Mouse (Mus musculus): ENCODE measurements around the gene Arl11. TPM values are rescaled to one million over a fixed set of nuclear protein-coding genes. Genes with fewer than 3 reads are reported as not detected.

The Arl11 gene
- 10 to 100 TPM in 18 of 26 experiments, 1 to 10 TPM in 8; 3.0 to 48.9 (median 12.6) TPM for total RNA-seq (2018; cell fraction: chromatin; rRNA removed)
- 100 to 1,000 TPM in 9 of 26 experiments, 10 to 100 TPM in 17; 34.1 to 147 (median 86.6) TPM for total RNA-seq (2018; cell fraction: cytosol; rRNA removed)
- total RNA-seq (2018; cell fraction: nucleus; rRNA removed): 10 to 100 TPM in 24 of 26 experiments, 1 to 10 TPM in 2; 7.7 to 77.4 (median 28.5) TPM
- polyA plus RNA-seq (2018): 105 to 134 TPM (median 133 TPM) in 3 replicates

GRCm38 (mm10) chr14:61309593-61309992, at the start of gene Arl11:
TSS of gene Arl11 (plus strand) at chr14:61309753.
- H3K4me3 ChIP-seq (ENCODE audit: inconsistent target): peak within 1 kb of the TSS; percentile 65
- WGBS (ENCODE audit: missing documents): 4% methylated on average over 6 of the region's 6 CpGs

GRCm38 (mm10) chr14:61267908-61268475, 41.6 kb upstream of the Arl11 start:
- no peaks in the 10 kb centered on the region for H3K36me3 ChIP-seq (ENCODE audit: inconsistent target)
- H3K79me2 ChIP-seq (ENCODE audit: inconsistent target): no peaks in the 10 kb centered on the region
- no peak overlapping the region for H3K27ac ChIP-seq
- no peak overlapping the region for H3K4me3 ChIP-seq (ENCODE audit: inconsistent target)
- 82% methylated on average over 5 of the region's 5 CpGs for WGBS (ENCODE audit: missing documents)

More at GRCm38 (mm10) chr14:61309593-61309992, at the start of gene Arl11:
- peaks cover 19% of the 10 kb centered on the region for H3K79me2 ChIP-seq (ENCODE audit: inconsistent target)
- no peaks in the 10 kb centered on the region for H3K36me3 ChIP-seq (ENCODE audit: inconsistent target)
- peak within 1 kb of the TSS; percentile 99 for H3K27ac ChIP-seq

GRCm38 (mm10) chr14:61274414-61275198, 34.9 kb upstream of the Arl11 start:
- WGBS (ENCODE audit: missing documents): 18% methylated on average over 38 of the region's 38 CpGs
- Histone ChIP-seq H3K4me3 (ENCODE audit: inconsistent target) (no peak overlapping the region), H3K27ac (no peak overlapping the region)

GRCm38 (mm10) chr14:61277285-61277684, 32.3 kb upstream of the Arl11 start:
- Histone ChIP-seq H3K79me2 (ENCODE audit: inconsistent target) (no peaks in the 10 kb centered on the region), H3K4me3 (ENCODE audit: inconsistent target) (no peak overlapping the region), H3K36me3 (ENCODE audit: inconsistent target) (no peaks in the 10 kb centered on the region), H3K27ac (no peak overlapping the region)
- 14% methylated on average over 1 of the region's 1 CpGs for WGBS (ENCODE audit: missing documents)

More at GRCm38 (mm10) chr14:61274414-61275198, 34.9 kb upstream of the Arl11 start:
- Histone ChIP-seq H3K79me2 (ENCODE audit: inconsistent target) (no peaks in the 10 kb centered on the region), H3K36me3 (ENCODE audit: inconsistent target) (no peaks in the 10 kb centered on the region)

GRCm38 (mm10) chr14:61278676-61279300, 30.8 kb upstream of the Arl11 start:
- H3K4me3 ChIP-seq (ENCODE audit: inconsistent target): no peak overlapping the region
- no peaks in the 10 kb centered on the region for H3K36me3 ChIP-seq (ENCODE audit: inconsistent target)
- H3K27ac ChIP-seq: no peak overlapping the region
- H3K79me2 ChIP-seq (ENCODE audit: inconsistent target): no peaks in the 10 kb centered on the region
- 59% methylated on average over 7 of the region's 7 CpGs for WGBS (ENCODE audit: missing documents)

GRCm38 (mm10) chr14:61288606-61289286, 20.8 kb upstream of the Arl11 start:
- Histone ChIP-seq H3K79me2 (ENCODE audit: inconsistent target) (no peaks in the 10 kb centered on the region), H3K4me3 (ENCODE audit: inconsistent target) (peak overlapping the region; percentile 7; the same call in 1 of the 2 replicates), H3K27ac (no peak overlapping the region), H3K36me3 (ENCODE audit: inconsistent target) (no peaks in the 10 kb centered on the region)
- WGBS (ENCODE audit: missing documents): 6% methylated on average over 19 of the region's 19 CpGs

GRCm38 (mm10) chr14:61290664-61291063, 18.9 kb upstream of the Arl11 start:
- 53% methylated on average over 3 of the region's 3 CpGs for WGBS (ENCODE audit: missing documents)
- Histone ChIP-seq H3K27ac (no peak overlapping the region), H3K4me3 (ENCODE audit: inconsistent target) (no peak overlapping the region), H3K79me2 (ENCODE audit: inconsistent target) (no peaks in the 10 kb centered on the region), H3K36me3 (ENCODE audit: inconsistent target) (no peaks in the 10 kb centered on the region)

- Histone ChIP-seq H3K4me3 (ENCODE audit: inconsistent target) (no peak overlapping the region), H3K27ac (no peak overlapping the region), H3K79me2 (ENCODE audit: inconsistent target) (no peaks in the 10 kb centered on the region), H3K36me3 (ENCODE audit: inconsistent target) (no peaks in the 10 kb centered on the region)
- 67% methylated on average over 16 of the region's 16 CpGs for WGBS (ENCODE audit: missing documents)
These were observed 15.4 kb upstream of the Arl11 start for GRCm38 (mm10) chr14:61293884-61294737.

- H3K4me3 ChIP-seq (ENCODE audit: inconsistent target): no peak overlapping the region
- WGBS (ENCODE audit: missing documents): 16% methylated on average over 5 of the region's 6 CpGs
- H3K36me3 ChIP-seq (ENCODE audit: inconsistent target): no peaks in the 10 kb centered on the region
- no peak overlapping the region for H3K27ac ChIP-seq
- no peaks in the 10 kb centered on the region for H3K79me2 ChIP-seq (ENCODE audit: inconsistent target)
These were observed 14.8 kb upstream of the Arl11 start for GRCm38 (mm10) chr14:61294738-61295079.

GRCm38 (mm10) chr14:61299810-61300209, 9.7 kb upstream of the Arl11 start:
- Histone ChIP-seq H3K4me3 (ENCODE audit: inconsistent target) (no peak overlapping the region), H3K36me3 (ENCODE audit: inconsistent target) (no peaks in the 10 kb centered on the region), H3K27ac (no peak overlapping the region), H3K79me2 (ENCODE audit: inconsistent target) (no peaks in the 10 kb centered on the region)
- 93% methylated on average over 6 of the region's 6 CpGs for WGBS (ENCODE audit: missing documents)

- Histone ChIP-seq H3K79me2 (ENCODE audit: inconsistent target) (no peaks in the 10 kb centered on the region), H3K27ac (no peak overlapping the region), H3K36me3 (ENCODE audit: inconsistent target) (no peaks in the 10 kb centered on the region), H3K4me3 (ENCODE audit: inconsistent target) (no peak overlapping the region)
- 20% methylated on average over 2 of the region's 2 CpGs for WGBS (ENCODE audit: missing documents)
These were observed 8.2 kb upstream of the Arl11 start for GRCm38 (mm10) chr14:61301323-61301722.

- no peak overlapping the region for H3K27ac ChIP-seq
- no peaks in the 10 kb centered on the region for H3K79me2 ChIP-seq (ENCODE audit: inconsistent target)
- WGBS (ENCODE audit: missing documents): 47% methylated on average over 2 of the region's 2 CpGs
- H3K36me3 ChIP-seq (ENCODE audit: inconsistent target): no peaks in the 10 kb centered on the region
- H3K4me3 ChIP-seq (ENCODE audit: inconsistent target): no peak overlapping the region
These were observed 7.1 kb upstream of the Arl11 start for GRCm38 (mm10) chr14:61302428-61302827.

GRCm38 (mm10) chr14:61303969-61304609, 5.5 kb upstream of the Arl11 start:
- Histone ChIP-seq H3K36me3 (ENCODE audit: inconsistent target) (no peaks in the 10 kb centered on the region), H3K79me2 (ENCODE audit: inconsistent target) (no peaks in the 10 kb centered on the region), H3K4me3 (ENCODE audit: inconsistent target) (no peak overlapping the region), H3K27ac (no peak overlapping the region)
- WGBS (ENCODE audit: missing documents): 71% methylated on average over 4 of the region's 4 CpGs

Data from macrophage (primary cell).